Mouse (Mus musculus) splenic B cell, adult 2 months (primary cell): Measurements from ENCODE around the gene Hipk4.
"Not testable (repeated sequence)": the region's sequence is repeated elsewhere in the genome, so short reads cannot be mapped to it uniquely, and the experiment has no call there.

Source experiments
- DNase-seq: peaks from one replicate; pipeline ENCODE4 v3.0.0-alpha.2; 2011; ENCODE audit warnings: low read depth, low spot score
- H3K27me3 ChIP-seq: 2 replicates; pipeline ENCODE4 v1.6.1; 2012; ENCODE audit warnings: mild to moderate bottlenecking, low read length, moderate library complexity, mixed read lengths; ENCODE audit not compliant: control insufficient read depth, poor library complexity, insufficient read depth, severe bottlenecking
- H3K36me3 ChIP-seq: 2 replicates; pipeline ENCODE4 v1.6.1; 2012; ENCODE audit warnings: mild to moderate bottlenecking, low read length, moderate library complexity, mixed read lengths; ENCODE audit not compliant: control insufficient read depth, poor library complexity, insufficient read depth, severe bottlenecking

The Hipk4 gene

DNA sequence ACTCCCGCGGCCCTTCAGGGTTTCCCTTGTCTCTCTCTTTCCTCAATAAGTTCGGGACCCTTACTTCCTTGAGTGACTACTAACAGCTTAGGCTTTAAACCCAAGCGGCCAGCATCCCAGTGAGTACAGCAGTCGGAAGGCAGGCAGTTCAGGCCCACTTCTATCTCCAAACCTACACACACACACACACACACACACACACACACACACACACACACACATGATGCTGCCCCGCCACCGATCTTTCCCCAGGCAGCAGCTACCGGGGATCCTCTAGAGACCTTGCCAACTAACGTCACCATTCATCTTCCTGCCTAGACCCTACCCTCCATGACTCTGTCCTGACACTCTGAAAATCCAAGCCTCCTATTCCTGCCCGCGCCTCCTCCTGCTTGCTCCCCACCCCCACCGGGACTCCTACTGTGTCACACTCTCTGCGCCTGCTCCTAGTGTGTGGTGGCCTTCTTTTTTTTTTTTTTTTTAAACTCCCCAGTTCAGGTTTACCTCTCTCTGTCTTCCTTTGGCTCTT lies 35.3 kb upstream of the Hipk4 start:
- DNase-seq, result peak; percentile 51
- H3K27me3 ChIP-seq, result no peaks in the 10 kb centered on the region
- H3K36me3 ChIP-seq, result peaks cover 4% of the 10 kb centered on the region; the same call in 1 of the 2 replicates

DNA sequence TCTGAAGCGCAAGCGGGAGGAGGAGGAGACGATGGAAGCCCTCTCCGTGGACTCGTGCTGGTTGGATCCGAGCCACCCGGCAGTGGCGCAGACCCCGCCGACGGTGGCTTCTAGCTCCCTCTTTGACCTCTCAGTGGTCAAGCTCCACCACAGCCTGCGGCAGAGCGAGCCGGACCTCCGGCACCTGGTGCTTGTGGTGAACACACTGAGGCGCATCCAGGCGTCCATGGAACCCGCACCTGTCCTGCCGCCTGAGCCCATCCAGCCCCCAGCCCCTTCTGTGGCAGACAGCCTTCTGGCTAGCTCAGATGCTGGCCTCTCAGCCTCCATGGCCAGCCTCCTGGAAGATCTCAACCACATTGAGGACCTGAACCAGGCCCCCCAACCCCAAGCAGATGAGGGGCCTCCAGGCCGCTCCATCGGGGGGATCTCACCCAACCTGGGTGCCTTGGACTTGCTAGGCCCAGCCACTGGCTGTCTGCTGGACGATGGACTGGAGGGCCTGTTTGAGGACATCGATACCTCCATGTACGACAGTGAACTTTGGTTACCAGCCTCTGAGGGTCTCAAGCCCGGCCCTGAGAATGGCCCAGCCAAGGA lies 33.7 kb upstream of the Hipk4 start:
- Histone ChIP-seq H3K27me3 (no peaks in the 10 kb centered on the region), H3K36me3 (peaks cover 4% of the 10 kb centered on the region; the same call in 1 of the 2 replicates)
- DNase-seq, result no peak

DNA sequence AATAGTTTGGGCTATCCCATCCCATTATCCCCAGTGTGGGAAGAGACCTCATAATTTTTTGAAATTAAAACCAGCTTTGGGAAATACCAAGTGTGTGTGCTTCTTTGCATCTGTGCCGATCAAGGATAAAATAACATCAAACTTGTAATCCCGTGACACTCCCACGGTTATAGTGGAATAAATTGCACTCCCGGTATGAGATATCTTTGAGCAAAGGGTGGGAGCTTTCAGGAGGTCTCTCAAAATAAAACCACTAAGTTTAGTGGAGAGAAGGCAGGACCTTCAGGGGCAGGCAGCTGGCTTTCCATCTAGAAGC lies 32.9 kb upstream of the Hipk4 start:
- Histone ChIP-seq H3K36me3 (peaks cover 4% of the 10 kb centered on the region; the same call in 1 of the 2 replicates), H3K27me3 (no peaks in the 10 kb centered on the region)
- no peak for DNase-seq

DNA sequence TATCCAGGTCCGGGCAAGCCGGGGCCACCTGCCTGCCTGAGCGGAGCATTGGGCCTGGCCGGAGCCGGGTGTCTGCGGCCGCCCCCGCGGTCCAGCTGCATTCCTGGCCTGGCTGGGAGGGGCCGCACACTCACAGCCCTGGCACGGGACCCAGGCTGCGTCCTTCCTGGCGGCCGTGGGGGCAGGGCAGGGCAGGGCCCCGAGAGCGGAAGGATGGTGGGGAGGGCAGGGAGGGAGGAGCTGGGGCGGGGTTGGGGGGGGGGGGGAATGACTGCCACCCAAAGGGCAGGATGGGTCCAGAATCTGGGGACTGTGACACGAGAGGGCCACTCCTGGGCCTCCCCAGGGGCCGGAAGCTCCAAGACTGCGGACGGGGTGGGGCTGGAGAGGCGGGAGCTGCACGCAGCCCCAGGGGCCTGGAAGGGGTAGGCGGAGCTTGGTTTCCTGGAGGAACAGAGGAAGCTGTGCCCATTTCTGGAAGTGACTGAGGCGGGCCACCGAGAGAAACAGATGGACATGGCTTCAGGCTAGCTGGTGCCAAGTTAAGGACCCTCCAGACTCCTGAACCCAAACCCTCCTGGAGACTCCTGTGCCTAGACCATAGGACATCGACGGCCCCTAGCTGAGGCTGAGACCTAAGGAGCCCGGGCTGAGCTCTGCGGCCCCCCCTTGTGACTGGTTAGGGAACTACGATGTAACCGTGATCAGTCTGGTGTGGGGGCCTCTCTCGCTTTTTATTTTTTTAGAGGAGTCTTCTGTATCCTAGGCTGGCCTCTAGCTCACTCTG lies 32.3 kb upstream of the Hipk4 start:
- DNase-seq, result peak; percentile 89
- Histone ChIP-seq H3K36me3 (peaks cover 4% of the 10 kb centered on the region; the same call in 1 of the 2 replicates), H3K27me3 (no peaks in the 10 kb centered on the region)

DNA sequence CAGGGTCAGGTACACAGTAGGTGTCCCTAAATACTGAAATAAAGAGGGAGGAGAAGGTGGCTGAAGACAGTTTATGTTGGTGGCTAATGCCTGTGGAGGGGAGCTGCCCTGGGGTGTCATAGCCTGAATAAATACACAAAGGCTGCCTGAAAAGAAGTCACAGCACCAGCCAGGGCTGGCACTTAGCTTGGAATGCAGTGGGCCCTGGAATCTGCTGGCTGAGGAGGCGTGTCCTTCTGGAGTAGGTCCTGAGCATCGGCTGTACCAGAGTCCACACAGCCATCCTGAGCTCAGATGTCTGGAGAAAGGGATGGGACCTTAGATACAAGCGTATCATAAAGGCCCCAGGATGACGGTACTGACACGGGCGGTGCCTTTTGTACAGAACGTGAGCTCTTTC lies 31.2 kb upstream of the Hipk4 start:
- H3K27me3 ChIP-seq, result no peaks in the 10 kb centered on the region
- peaks cover 4% of the 10 kb centered on the region; the same call in 1 of the 2 replicates for H3K36me3 ChIP-seq
- no peak for DNase-seq

DNA sequence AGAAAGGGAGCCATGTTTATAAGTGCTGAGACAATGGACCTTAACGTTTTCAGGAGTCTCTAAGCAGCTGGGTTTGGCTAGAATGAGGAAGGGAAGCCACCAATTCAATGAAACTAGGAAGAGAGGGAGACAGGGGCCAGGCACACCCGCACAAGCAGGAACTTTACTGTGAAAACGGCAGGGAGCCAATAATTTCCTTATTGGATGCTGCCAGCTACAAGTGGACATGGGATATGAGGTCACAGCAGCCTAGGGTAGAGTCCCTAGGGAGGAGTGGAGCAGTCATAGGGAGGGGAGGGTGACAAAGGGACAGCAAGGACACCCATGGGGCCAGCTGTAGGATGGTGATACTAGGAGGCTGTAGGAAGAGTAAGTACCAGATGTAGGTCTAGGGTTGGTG lies 30.0 kb upstream of the Hipk4 start:
- no peak for DNase-seq
- peaks cover 4% of the 10 kb centered on the region; the same call in 1 of the 2 replicates for H3K36me3 ChIP-seq
- H3K27me3 ChIP-seq, result no peaks in the 10 kb centered on the region

DNA sequence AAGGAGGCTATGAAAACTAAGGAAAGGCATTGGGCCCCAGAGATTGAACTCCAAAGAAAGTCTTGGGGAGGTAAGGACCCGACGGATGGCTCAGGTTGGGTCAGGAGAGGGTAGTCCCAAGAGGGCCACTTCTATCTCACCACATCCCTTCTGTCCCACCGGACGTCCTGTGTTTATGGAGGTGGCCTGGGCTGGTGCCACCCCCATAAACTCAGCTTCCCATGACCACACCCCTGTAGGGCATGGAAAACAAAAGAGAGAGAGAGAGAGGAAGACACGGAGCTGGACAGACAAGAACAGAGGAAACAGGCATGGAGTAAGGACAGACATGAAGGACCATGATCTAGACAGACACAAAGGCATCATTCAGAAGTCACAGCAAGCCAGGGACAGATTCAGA lies 29.6 kb upstream of the Hipk4 start:
- Histone ChIP-seq H3K36me3 (peaks cover 4% of the 10 kb centered on the region; the same call in 1 of the 2 replicates), H3K27me3 (no peaks in the 10 kb centered on the region)
- DNase-seq, result no peak

DNA sequence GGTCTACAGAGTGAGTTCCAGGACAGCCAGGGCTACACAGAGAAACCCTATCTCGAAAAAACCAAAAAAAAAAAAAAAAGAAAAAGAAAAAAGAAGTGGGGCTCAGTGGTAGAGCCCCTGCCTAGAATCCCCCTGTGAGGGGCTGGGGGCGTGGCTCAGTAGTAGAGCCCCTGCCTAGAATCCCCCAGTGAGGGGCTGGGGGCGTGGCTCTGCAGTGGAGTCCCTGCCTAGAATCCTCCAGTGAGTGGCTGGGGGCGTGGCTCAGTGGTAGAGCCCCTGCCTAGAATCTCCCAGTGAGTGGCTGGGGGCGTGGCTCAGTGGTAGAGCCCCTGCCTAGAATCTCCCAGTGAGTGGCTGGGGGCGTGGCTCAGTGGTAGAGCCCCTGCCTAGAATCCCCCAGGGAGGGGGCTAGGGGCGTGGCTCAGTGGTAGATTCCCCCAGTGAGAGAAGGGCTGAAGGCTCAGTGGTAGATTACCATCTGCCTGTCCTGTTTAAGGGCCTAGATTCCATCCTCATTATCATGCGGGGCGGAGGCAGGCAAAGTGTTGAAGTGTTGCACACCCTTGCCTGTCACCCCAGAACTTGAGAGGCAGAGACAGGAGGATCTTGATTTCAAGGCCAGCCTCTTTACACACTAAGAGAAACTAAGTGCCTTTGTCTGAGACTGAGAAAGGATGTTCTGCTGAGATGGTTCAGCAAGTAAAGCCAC lies 28.3 kb upstream of the Hipk4 start:
- DNase-seq, H3K36me3 ChIP-seq, H3K27me3 ChIP-seq: not testable (repeated sequence)

DNA sequence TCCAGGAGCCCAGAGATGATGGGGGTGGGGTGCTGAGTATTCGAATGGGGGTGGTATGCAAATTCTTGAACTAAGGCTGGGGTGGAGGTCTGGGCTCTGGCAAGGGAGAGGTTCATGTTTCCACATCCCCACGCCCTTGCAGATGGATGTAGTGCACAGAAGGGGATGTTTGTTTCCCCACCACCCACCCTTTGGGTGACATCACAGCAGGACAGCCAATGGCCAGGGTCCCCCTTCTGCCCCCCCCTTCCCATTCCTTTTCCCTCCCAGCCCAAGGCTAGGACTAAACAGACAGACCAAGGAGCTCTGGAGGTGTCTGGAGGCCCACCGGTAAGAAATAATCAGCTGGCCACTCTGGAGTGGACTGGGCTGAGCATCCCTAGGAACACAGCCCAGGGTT lies 24.0 kb upstream of the Hipk4 start, which contains the start of gene Prx:
TSS of gene Prx (plus strand) at position 289 of the 400 bp plus-strand sequence.
- Histone ChIP-seq H3K36me3 (no peaks in the 10 kb centered on the region), H3K27me3 (no peaks in the 10 kb centered on the region)
- DNase-seq, result no peak

DNA sequence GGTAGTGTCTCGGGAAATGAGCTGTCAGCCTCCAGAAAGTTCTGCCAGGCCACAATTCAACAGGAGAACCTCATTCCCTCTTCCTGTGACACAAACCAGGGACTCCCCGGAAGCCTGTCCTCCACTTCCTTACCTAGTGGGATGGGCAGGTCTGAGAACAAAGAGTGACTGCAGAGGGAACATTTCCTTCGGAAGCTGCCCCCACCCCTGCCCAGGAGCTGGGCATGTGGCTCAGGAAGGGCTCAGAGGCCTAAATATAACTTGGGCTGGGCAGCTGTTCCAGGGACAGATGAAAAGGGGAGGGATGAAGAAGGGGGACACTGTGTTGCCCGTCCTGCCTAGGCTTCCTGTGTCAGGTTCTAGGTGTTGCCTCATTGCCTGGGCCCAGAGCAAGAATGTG lies 21.4 kb upstream of the Hipk4 start:
- no peak for DNase-seq
- H3K36me3 ChIP-seq, result no peaks in the 10 kb centered on the region
- H3K27me3 ChIP-seq, result no peaks in the 10 kb centered on the region

DNA sequence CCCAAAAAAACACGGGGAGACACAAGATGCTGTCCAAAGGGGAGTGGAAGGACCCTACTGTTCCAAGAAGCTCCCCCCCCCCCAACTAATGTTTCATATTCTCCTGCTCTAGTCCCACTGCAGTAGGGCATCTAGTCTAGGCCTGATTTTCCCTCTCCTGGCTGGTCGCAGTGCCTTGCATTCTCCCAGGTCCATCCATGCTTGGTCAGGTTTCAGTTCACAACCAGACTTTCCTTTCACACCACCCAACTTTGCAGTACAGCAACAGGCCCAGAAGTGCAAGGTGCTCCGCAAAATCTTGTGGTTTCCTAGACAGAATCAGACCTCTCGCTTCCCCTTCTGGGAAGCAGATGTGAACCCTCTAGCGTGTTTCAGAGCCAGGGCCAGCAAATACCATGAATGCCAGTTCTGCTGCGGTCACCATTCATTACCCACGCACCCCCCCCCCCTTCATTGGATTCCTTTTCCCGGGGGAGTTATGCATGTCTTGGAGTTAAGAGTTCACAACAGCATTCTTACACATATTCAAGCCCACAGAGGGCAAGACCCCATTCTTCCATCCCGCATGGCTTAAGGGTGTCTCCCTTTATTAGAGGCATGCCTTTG lies 16.2 kb upstream of the Hipk4 start:
- no peaks in the 10 kb centered on the region for H3K36me3 ChIP-seq
- DNase-seq, result peak; percentile 74
- no peaks in the 10 kb centered on the region for H3K27me3 ChIP-seq

DNA sequence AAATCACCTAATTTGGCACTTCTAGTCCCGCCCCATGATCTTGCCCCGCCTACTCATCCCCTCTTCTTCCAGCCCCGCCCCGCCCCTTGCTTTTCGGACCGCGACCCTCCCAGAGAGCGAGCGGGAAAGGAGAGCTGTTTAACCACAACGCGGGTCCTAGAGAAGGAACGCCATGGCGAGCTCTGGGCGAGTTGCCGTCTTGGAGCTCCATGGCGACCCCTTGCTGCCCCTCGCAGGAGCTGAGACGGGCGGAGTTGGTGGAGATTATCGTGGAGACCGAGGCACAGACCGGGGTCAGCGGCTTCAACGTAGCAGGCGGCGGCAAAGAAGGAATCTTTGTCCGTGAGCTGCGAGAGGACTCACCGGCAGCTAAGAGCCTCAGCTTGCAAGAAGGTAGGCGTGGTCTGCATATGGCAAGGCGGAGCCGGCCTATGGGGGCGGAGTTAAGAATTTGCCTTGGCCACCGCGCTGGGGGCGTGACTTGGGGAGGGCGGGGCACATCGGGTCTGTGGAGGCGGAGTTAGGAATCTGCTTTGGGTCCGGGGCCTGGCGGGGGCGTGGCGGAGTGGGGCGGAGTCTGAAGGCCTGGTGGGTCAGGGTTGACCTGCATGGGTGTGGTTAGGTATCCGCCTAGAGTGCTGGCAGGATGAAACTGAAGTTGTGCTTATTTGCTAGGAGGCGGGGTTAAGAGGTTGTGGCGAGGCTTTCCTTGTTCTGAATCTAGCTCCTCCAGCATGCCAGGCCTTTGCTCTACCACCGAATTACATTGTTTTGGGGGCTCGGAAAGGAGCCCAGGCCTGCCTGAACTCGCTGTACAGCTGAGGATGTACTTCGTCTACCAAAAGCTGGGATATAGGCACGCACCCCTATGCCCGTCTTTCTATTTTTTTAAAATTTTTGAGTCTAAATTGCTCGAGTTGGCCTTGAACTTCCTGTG lies 15.1 kb upstream of the Hipk4 start:
- no peaks in the 10 kb centered on the region for H3K36me3 ChIP-seq
- DNase-seq, result peak; percentile 99
- no peaks in the 10 kb centered on the region for H3K27me3 ChIP-seq

DNA sequence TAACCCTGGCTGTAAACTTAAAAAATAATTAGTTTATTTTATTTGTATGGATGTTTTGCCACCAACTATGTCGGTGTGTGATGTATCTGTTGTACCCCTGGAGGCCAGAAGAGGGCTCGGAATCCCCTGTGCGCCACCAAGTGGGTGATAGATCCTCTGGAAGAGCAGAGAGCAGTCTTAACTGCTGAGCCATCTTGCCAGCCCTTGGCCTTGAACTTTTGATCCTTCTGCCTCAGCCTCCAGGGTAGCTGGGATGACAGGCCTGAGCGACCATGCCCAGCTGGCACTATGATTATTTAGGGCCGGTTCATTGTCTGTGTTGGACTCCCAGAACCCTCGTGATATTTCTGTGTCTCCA lies 14.4 kb upstream of the Hipk4 start:
- no peaks in the 10 kb centered on the region for H3K27me3 ChIP-seq
- peak; percentile 84 for DNase-seq
- no peaks in the 10 kb centered on the region for H3K36me3 ChIP-seq

DNA sequence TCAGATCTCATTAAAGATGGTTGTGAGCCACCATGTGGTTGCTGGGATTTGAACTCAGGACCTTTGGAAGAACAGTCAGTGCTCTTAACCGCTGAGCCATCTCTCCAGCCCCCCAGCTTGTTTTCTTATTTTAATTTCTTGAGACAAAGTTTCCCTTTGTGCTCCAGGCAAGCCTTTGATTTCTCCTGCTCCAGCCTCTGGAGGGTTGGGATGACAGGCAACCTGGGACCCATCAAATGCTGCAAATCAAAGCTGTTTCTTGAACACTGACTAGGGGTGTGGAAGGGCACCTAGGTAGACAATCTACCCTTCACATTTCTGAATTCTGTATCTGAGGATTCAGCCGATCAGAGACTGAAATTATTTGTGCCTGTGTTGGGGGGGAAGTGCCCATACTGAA lies 12.3 kb upstream of the Hipk4 start:
- DNase-seq, result no peak
- Histone ChIP-seq H3K27me3 (no peaks in the 10 kb centered on the region), H3K36me3 (no peaks in the 10 kb centered on the region)
